Mouse (Mus musculus): Measurements from ENCODE around the gene Pth1r. TPM values are rescaled to one million over a fixed set of nuclear protein-coding genes. Genes with fewer than 3 reads are reported as not detected.

Gene Pth1r
- polyA plus RNA-seq, 1 experiment from 2014 or later, result 7.0 TPM

DNA sequence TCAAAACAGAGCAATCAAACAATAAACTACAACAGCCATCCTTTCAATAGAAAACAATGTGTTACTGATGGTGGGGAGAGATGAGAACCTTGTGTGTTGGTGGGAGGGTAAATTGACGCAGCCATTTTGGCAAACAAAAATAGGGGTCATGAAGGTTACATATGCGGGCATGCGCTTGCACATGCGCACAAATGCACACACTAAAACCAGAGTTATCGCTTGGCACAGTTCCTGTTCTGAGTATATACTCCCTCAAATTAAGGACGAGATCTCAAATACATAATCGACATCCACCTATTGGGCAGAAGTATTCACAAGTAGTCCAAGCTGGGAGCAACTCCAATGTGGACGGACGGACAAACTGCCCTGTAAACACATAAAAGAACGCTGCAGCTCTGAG, 25.4 kb upstream of the Pth1r start:
- Histone ChIP-seq H3K9ac (replicated peaks) (no peak overlapping the region), H3K4me3 (no peak overlapping the region), H3K9me3 (no peaks in the 10 kb centered on the region), H3K4me2 (replicated peaks) (no peak overlapping the region), H3K4me1 (no peaks in the 10 kb centered on the region), H3K27me3 (no peaks in the 10 kb centered on the region), H3K27ac (replicated peaks) (no peak overlapping the region), H3K36me3 (no peaks in the 10 kb centered on the region)
- 94% methylated on average over 10 of the region's 10 CpGs for WGBS
- ATAC-seq (replicated peaks), result no peak

DNA sequence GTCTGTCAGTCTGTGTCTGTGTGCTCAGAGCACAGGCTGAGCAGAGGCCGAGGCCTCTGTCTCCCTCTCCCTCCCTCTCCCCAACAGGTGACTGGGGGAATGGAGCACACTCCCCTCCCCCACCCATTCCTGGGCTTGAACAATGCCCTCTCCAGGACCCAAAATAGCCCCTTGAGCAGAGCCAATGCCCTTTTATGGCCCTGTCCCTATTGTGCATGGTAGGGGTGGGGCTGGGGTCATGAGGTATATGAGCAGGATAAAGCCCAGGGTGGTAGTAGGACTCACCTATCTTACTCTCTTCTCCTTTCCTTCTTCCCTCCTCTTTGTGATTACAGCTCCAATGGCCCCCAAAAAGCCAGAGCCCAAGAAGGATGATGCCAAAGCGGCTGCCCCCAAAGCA, 16.5 kb upstream of the Pth1r start:
- ATAC-seq (replicated peaks), result no peak
- no peaks in the 10 kb centered on the region for H3K9me3 ChIP-seq
- H3K4me3 ChIP-seq, result no peak overlapping the region
- 47% methylated on average over 2 of the region's 2 CpGs for WGBS
- H3K4me1 ChIP-seq, result no peaks in the 10 kb centered on the region
- no peak overlapping the region for H3K4me2 ChIP-seq (replicated peaks)
- H3K27ac ChIP-seq (replicated peaks), result no peak overlapping the region
- no peaks in the 10 kb centered on the region for H3K36me3 ChIP-seq
- H3K27me3 ChIP-seq, result no peaks in the 10 kb centered on the region
- no peak overlapping the region for H3K9ac ChIP-seq (replicated peaks)

DNA sequence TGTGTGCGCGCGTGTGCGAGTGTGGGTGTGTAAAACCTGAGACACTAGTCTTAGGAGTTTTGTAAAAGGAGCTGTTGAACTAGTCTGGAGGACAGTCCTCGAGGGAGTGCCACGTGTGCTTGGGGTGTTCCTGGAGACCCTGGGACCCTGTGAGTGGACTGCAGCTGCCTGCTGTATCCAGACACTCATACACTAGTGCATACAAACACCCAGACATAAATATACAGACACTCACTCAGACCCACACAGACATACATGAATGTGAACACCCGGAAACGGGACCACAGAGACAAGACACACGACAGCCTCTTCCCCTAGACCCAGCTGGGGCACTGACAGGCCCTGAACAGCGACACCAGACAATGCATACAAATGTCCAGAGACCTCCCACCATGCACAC, 15.8 kb upstream of the Pth1r start:
- no peak for ATAC-seq (replicated peaks)
- H3K27ac ChIP-seq (replicated peaks), result no peak overlapping the region
- H3K4me3 ChIP-seq, result no peak overlapping the region
- H3K9ac ChIP-seq (replicated peaks), result no peak overlapping the region
- H3K4me2 ChIP-seq (replicated peaks), result no peak overlapping the region
- no peaks in the 10 kb centered on the region for H3K36me3 ChIP-seq
- H3K9me3 ChIP-seq, result no peaks in the 10 kb centered on the region
- H3K27me3 ChIP-seq, result no peaks in the 10 kb centered on the region
- no peaks in the 10 kb centered on the region for H3K4me1 ChIP-seq
- WGBS, result 76% methylated on average over 10 of the region's 10 CpGs

DNA sequence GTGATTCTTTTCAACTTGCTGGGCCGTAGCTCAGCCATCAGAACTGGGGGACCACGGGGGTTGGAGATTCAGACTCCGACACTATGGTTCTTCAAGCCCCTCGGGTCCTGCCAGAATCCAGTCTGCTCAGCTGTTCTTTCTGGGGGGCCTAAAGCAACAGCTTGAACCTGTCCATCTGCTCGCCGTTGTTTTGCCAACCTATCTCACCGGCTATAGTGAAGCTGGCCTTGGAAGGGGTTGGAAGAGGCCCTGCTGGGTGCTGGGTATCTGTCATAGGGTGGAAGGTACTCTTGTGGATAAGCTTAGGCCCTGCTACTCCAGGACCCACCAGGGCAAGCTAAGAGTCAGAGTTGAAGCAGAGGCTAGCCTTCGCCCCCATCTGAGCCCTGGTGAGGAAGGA, 13.9 kb upstream of the Pth1r start:
- 77% methylated on average over 8 of the region's 8 CpGs for WGBS
- Histone ChIP-seq H3K27ac (replicated peaks) (no peak overlapping the region), H3K9me3 (no peaks in the 10 kb centered on the region), H3K9ac (replicated peaks) (no peak overlapping the region), H3K27me3 (no peaks in the 10 kb centered on the region), H3K4me3 (no peak overlapping the region), H3K4me2 (replicated peaks) (no peak overlapping the region), H3K36me3 (no peaks in the 10 kb centered on the region), H3K4me1 (no peaks in the 10 kb centered on the region)
- no peak for ATAC-seq (replicated peaks)

DNA sequence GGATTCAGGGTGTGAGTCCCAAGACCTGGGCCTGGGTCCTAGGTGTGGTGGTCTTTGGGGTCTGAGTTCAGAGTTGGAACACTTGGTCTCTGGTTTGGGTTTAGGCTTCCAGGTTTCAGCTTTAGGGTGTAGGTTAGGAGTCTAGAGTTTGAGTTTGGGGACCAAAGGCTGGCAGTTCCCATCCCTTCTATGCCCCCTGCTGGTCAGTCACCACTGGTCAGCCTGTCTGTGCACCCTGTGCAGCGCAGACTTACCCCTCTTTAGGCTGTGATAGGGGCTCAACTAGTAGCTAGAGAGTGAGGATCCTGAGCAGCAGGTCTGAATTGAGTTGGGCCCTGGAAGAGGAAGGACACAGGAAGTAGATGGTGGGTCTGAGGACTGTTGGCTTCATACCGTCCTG, 12.3 kb upstream of the Pth1r start:
- Histone ChIP-seq H3K9ac (replicated peaks) (no peak overlapping the region), H3K27ac (replicated peaks) (no peak overlapping the region), H3K4me3 (no peak overlapping the region), H3K4me1 (no peaks in the 10 kb centered on the region), H3K9me3 (no peaks in the 10 kb centered on the region), H3K27me3 (no peaks in the 10 kb centered on the region), H3K4me2 (replicated peaks) (no peak overlapping the region), H3K36me3 (no peaks in the 10 kb centered on the region)
- no peak for ATAC-seq (replicated peaks)
- 61% methylated on average over 2 of the region's 2 CpGs for WGBS

DNA sequence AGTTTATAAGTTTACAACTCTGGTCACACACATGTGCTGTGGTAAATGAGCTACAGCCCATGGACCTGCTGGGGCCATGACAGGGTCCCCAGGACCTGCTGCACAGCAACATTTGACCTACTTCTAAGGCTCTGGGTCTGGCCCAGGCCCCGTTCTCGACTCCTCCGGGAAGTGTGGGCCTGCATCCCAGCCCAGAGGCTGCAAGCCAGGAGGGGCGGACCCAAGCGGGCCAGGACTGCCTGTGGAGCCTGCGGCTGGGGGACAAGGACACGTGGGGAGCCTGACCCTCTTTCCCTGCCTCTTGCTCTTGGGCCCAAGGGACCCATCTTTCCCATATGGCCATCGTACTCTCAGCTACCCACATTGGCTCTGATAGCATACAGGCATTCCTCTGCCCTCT, 11.7 kb upstream of the Pth1r start:
- ATAC-seq (replicated peaks), result no peak
- no peaks in the 10 kb centered on the region for H3K27me3 ChIP-seq
- H3K36me3 ChIP-seq, result no peaks in the 10 kb centered on the region
- 60% methylated on average over 8 of the region's 8 CpGs for WGBS
- no peaks in the 10 kb centered on the region for H3K4me1 ChIP-seq
- no peak overlapping the region for H3K4me2 ChIP-seq (replicated peaks)
- no peaks in the 10 kb centered on the region for H3K9me3 ChIP-seq
- H3K9ac ChIP-seq (replicated peaks), result no peak overlapping the region
- no peak overlapping the region for H3K27ac ChIP-seq (replicated peaks)
- H3K4me3 ChIP-seq, result no peak overlapping the region

DNA sequence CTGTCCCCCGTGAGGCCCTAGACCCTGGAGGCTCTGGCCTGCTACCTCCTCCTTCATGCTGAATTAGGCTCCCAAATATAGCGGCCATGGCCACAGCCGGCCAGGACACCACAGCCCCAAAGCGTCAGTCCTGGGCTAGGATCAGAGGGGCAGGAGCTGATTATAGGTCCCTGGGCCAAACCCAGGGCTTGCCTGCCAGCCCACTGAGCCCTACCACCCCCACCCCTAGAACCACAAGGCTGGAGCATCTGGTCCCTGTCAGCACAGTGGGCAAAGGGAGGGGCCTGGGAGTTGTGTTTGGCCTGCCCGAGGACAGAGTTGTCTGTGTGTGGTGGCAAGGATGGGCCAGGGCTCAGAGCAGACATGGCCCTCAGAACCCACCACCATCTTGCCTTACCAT, 10.9 kb upstream of the Pth1r start:
- ATAC-seq (replicated peaks), result no peak
- WGBS, result 94% methylated on average over 5 of the region's 5 CpGs
- Histone ChIP-seq H3K4me3 (no peak overlapping the region), H3K9me3 (no peaks in the 10 kb centered on the region), H3K9ac (replicated peaks) (no peak overlapping the region), H3K4me1 (no peaks in the 10 kb centered on the region), H3K36me3 (no peaks in the 10 kb centered on the region), H3K4me2 (replicated peaks) (no peak overlapping the region), H3K27ac (replicated peaks) (no peak overlapping the region), H3K27me3 (no peaks in the 10 kb centered on the region)

DNA sequence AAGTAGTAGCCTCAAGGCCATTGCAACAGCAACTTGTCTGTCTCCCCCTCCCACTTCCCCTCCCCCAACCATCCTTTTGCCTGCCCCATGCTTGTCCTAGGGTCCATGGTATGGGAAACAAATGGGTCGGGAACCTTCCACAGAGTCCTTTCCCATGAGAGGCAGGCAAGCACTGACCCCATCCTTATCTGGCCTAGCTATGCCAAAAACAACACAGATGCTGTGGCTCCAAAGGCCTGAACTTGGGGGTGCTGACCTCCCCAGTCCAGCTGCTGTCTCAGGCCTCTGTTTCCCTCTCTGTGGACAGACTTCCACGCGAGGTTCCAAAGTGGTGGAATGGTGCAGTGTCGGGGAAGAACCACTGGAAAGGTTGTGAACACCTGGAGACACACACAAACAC, 6.8 kb upstream of the Pth1r start:
- no peak overlapping the region for H3K9ac ChIP-seq (replicated peaks)
- no peak overlapping the region for H3K27ac ChIP-seq (replicated peaks)
- 93% methylated on average over 4 of the region's 4 CpGs for WGBS
- H3K4me3 ChIP-seq, result no peak overlapping the region
- no peaks in the 10 kb centered on the region for H3K4me1 ChIP-seq
- ATAC-seq (replicated peaks), result no peak
- H3K9me3 ChIP-seq, result no peaks in the 10 kb centered on the region
- H3K4me2 ChIP-seq (replicated peaks), result no peak overlapping the region
- no peaks in the 10 kb centered on the region for H3K36me3 ChIP-seq
- H3K27me3 ChIP-seq, result no peaks in the 10 kb centered on the region

DNA sequence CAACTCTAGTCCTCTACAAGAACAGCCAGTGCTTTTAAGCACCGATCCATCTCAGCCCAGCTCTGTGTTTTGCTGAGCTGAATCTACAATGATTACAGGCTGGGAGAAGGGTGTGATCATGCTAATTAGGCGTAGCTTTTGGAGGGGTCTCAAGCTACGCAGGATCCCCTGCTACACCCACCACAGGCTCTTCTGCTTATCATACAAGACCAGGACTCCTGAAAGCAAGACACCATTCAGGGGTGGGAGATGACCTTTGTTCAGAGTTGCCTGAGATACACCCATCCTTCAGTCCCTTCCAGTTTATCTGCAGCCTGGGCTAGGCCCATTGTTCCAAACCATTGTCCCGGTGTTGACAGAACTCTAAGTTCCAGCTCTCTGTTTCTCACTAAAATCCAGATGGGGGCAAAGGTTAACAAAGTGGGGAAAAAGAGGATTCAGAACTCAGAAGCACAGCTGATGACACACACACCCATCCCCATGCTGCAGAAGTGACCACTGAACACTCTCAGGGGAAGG, 6.0 kb upstream of the Pth1r start:
- no peak overlapping the region for H3K4me2 ChIP-seq (replicated peaks)
- no peak overlapping the region for H3K27ac ChIP-seq (replicated peaks)
- no peaks in the 10 kb centered on the region for H3K9me3 ChIP-seq
- no peak overlapping the region for H3K9ac ChIP-seq (replicated peaks)
- no peaks in the 10 kb centered on the region for H3K27me3 ChIP-seq
- no peaks in the 10 kb centered on the region for H3K36me3 ChIP-seq
- WGBS, result 66% methylated on average over 4 of the region's 4 CpGs
- no peak overlapping the region for H3K4me3 ChIP-seq
- H3K4me1 ChIP-seq, result no peaks in the 10 kb centered on the region
- ATAC-seq (replicated peaks), result no peak

DNA sequence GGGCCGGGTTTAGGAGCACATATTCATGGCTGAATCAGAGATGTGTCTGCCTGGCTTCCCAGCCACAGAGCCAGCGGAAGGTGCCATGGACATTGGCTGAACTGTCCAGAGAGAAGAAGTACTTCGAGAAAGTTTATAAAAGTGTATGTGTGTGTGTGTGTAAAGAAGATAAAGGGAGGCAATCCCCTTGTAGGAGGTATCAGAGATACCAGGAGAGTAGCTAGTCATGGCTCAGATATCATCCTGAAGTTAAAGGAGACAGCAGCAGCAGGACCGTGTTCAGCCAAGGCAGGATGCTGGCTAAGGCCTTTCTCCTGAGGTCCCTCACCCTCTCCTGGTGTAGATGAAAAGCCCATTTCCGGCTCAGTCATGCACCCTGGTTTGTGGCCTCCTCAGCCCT, 4.5 kb upstream of the Pth1r start:
- no peaks in the 10 kb centered on the region for H3K36me3 ChIP-seq
- 89% methylated on average over 5 of the region's 5 CpGs for WGBS
- no peaks in the 10 kb centered on the region for H3K27me3 ChIP-seq

DNA sequence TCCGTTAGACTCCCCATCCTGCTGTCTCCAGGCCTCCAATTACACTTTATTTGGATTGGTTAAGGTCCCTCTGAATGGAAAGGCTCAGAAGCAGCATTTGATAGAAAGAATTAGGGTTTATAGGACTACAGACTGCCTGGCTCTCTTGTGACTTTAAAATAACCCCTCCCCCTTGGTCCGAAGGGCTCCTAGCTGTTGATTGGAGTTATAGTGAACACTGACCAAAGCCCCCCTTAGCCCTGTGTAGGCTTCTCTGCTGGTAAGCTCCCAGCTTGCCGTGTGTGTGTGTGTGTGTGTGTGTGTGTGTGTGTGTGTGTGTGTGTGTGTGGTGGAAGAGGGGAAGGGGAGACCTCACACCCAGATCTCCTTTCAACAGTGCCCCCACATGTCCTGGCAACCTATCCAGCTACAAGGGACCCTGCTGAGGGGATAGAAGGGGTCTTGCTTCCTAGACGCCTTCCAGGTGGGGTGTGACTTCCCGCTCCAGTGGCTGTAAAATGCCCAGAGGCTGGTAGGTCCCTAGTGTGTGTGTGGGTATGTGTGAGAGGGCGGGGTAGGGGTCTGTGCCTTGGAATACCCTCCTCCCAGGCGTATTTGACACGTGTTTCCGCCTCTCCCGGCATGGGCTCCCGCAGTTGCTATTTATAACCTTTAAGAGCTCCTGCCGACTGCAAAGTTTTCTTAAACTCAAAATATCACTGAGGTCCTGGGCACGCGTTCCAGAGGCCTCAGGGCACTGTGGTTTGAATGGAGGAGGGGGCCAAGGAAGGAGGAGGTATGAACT, 3.7 kb upstream of the Pth1r start:
- H3K4me2 ChIP-seq (replicated peaks), result no peak overlapping the region
- no peaks in the 10 kb centered on the region for H3K4me1 ChIP-seq
- no peaks in the 10 kb centered on the region for H3K27me3 ChIP-seq
- no peaks in the 10 kb centered on the region for H3K36me3 ChIP-seq
- no peak overlapping the region for H3K27ac ChIP-seq (replicated peaks)
- WGBS, result 48% methylated on average over 14 of the region's 14 CpGs
- no peak for ATAC-seq (replicated peaks)
- no peak overlapping the region for H3K4me3 ChIP-seq
- no peak overlapping the region for H3K9ac ChIP-seq (replicated peaks)
- no peaks in the 10 kb centered on the region for H3K9me3 ChIP-seq

More for the DNA sequence above, 4.5 kb upstream of the Pth1r start:
- Histone ChIP-seq H3K4me2 (replicated peaks) (no peak overlapping the region), H3K9ac (replicated peaks) (no peak overlapping the region), H3K27ac (replicated peaks) (no peak overlapping the region), H3K4me1 (no peaks in the 10 kb centered on the region), H3K9me3 (no peaks in the 10 kb centered on the region), H3K4me3 (no peak overlapping the region)
- ATAC-seq (replicated peaks), result no peak

DNA sequence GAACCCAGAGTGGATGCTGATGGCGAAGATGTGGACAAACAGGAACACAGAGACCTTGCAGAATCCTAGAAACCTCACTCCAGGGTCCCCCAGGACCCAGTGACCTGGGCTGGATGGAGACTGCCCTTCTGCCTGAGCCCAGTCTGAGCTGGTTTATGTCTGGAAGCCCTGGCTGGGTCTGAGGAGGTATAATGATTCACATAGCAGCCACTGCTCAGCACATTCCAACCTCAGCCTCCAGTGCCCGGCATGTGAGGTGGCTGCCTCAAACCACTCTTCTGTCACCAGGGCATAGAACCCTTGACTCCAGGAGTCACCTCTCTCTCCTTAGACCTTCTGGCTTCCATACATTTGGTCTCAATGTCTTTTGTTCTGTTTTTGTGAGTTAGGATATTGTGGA, 1.5 kb upstream of the Pth1r start:
- no peak for ATAC-seq (replicated peaks)
- no peak overlapping the region for H3K4me3 ChIP-seq
- H3K27me3 ChIP-seq, result peaks cover 13% of the 10 kb centered on the region
- no peak overlapping the region for H3K27ac ChIP-seq (replicated peaks)
- no peak overlapping the region for H3K4me2 ChIP-seq (replicated peaks)
- H3K4me1 ChIP-seq, result peaks cover 4% of the 10 kb centered on the region; the same call in 1 of the 2 replicates
- 64% methylated on average over 2 of the region's 2 CpGs for WGBS
- H3K36me3 ChIP-seq, result no peaks in the 10 kb centered on the region
- H3K9me3 ChIP-seq, result no peaks in the 10 kb centered on the region
- H3K9ac ChIP-seq (replicated peaks), result no peak overlapping the region

DNA sequence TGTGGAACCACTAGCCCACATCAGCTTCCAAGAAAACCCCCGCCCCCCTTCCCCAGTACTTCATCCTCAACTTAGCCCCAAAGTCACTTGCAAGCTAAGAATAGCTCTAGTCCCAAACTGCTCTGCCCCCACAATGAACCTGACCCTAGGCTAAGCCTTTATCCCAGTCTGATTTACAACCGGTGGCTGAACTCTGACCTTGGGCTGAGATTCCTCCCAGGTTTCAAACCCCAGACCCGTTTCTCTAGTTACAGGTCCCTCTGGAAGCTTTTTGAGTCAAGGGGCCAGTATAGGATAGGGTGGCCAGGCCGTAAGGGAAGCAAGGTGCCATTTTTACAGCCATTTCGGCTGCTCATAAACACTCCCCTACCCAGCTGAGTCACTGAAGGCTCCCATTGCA, 707 bp downstream of the Pth1r start:
- H3K4me3 ChIP-seq, result no peak overlapping the region
- no peaks in the 10 kb centered on the region for H3K36me3 ChIP-seq
- H3K4me2 ChIP-seq (replicated peaks), result no peak overlapping the region
- no peak for ATAC-seq (replicated peaks)
- 46% methylated on average over 5 of the region's 5 CpGs for WGBS
- no peaks in the 10 kb centered on the region for H3K9me3 ChIP-seq
- H3K27ac ChIP-seq (replicated peaks), result no peak overlapping the region
- peaks cover 22% of the 10 kb centered on the region for H3K4me1 ChIP-seq
- H3K27me3 ChIP-seq, result peaks cover 21% of the 10 kb centered on the region
- H3K9ac ChIP-seq (replicated peaks), result no peak overlapping the region

Data from forebrain, embryonic 15.5 days (tissue).